Mouse (Mus musculus) spleen, adult 2 months (tissue): ENCODE data around the gene Ros1.

ENCODE experiments used
- CTCF ChIP-seq: fragments of 200-500 bp; IDR thresholded peaks from 2 replicates; pipeline ENCODE4 v1.5.1; 2011; ENCODE audit warnings: mild to moderate bottlenecking, inconsistent platforms; ENCODE audit not compliant: insufficient read depth, insufficient read length, insufficient replicate concordance; ENCODE audit errors: extremely low read depth
- POLR2A ChIP-seq: fragments of 200-500 bp; IDR thresholded peaks from 2 replicates; pipeline ENCODE4 v1.6.1; 2011; ENCODE audit warnings: low read depth, low read length, inconsistent platforms

DNA sequence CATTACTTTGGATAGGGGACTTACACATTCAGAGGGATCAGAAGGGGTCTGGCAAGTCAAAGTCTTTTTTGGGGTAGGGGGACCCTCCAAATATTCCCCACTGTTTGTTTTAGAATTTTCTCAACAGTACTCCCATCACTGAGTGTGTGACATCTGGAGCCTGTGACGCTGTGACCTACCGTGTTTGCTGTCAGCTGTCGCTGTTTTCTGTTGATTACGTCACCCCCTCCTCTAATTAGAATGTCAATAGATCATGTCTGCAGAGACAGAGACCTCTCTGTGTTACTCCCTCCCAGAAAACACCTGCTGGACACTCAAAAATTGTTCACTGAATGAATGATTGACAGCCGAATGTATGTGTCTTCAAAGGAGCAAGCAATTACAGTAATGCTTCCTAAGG lies 152.0 kb downstream of the Ros1 start:
- no peak for TF ChIP-seq CTCF
- no peak for TF ChIP-seq POLR2A
